Mouse (Mus musculus): ENCODE measurements around the gene Slc25a45.

Slc25a45 gene

GRCm38 (mm10) chr19:5877618-5878361, at the start of gene Slc25a45:
TSS of gene Slc25a45 (plus strand) at chr19:5877808.
- peak; percentile 85 to 91 for DNase-seq

DNA sequence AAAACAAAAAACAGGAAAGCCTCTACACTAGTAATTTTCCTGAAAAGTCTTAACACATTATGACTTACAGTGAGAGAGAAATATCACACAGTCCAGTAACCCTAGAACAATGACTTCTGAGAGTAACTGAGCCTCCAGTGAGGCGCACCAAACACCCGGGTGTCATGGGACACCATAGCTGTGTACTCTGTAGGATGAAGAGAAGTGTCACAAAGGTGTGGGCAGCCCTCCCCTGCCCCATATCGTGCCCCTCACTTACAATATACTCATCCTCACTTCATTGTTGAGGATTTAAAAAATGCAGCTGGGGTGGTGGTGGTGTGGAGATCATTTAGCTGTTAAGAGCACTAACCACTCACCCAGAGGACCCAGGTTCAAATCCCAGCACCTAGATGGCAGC, 49.5 kb upstream of the Slc25a45 start:
- no peak for DNase-seq

- no peak for DNase-seq
These were observed 48.7 kb upstream of the Slc25a45 start for GRCm38 (mm10) chr19:5828905-5829304.

- no peak for DNase-seq
These were observed 47.5 kb upstream of the Slc25a45 start for GRCm38 (mm10) chr19:5829958-5830615.

DNA sequence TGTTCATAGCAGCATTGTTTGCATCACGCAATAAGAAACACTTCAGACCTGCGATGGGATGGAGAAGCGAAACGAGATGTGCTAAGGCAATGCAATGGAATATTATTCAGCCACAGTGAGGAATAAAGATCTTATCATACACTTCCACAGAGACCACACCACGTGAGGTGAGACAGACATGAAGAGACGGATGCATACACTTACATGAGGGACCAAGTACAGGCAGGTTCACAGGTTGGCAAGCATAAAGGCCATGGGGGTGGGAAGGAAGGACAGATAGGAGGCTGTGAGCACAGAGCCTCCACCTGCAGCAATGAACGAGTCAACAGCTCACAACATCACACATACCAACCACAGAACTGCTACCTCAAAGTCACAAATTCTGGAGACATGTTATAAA, 46.8 kb upstream of the Slc25a45 start:
- DNase-seq: no peak

- DNase-seq: no peak
These were observed 46.2 kb upstream of the Slc25a45 start for GRCm38 (mm10) chr19:5831224-5831957.

DNA sequence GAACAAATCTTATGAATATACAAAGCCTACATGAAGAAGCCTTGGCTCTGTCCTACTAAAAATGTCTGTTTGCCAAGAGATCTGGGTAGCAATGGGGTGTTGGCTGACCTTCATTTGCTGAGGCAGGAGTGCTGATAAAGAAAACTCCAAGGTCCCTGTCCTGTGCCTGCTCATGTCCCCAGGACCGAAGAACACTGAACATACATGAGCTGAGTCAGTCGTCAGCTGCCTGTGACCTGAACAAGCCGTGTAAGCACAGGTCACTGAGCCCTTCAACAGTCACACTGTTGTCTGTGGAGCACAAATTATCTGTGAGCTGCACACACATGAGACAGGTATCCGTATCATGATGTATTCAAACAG, 45.7 kb upstream of the Slc25a45 start:
- DNase-seq: no peak

GRCm38 (mm10) chr19:5832326-5832725, 45.3 kb upstream of the Slc25a45 start:
- DNase-seq: no peak

GRCm38 (mm10) chr19:5833287-5834100, 44.1 kb upstream of the Slc25a45 start:
- no peak for DNase-seq

DNA sequence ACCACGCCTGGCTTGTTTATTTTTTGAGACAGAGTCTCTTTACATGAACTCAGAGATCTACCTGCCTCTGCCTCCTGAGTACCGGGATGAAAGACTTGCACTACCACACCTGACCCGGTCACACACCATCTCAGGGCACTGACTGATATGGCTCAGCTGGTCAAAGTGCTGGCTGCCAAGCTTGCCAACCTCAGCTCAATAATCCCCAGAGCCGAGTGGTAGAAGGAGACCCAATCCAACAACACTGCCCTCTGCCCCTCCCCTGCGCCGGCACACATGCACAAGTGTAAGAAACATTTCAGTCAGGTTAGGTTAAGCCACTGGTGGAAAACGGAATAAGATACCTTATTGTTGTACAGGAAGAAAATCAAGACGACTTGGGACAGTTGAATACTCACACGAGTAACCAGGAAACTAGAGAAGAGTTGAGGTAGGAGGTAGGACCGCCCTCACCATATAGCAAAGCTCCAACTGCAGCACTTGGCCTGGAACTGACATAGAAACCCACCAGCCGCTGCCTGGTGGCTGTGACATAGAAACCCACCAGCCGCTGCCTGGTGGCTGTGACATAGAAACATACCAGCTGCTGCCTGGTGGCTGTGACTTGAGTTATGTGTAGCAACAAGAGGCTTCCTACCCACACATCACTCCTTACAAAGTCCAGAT, 43.2 kb upstream of the Slc25a45 start:
- DNase-seq: no peak

DNA sequence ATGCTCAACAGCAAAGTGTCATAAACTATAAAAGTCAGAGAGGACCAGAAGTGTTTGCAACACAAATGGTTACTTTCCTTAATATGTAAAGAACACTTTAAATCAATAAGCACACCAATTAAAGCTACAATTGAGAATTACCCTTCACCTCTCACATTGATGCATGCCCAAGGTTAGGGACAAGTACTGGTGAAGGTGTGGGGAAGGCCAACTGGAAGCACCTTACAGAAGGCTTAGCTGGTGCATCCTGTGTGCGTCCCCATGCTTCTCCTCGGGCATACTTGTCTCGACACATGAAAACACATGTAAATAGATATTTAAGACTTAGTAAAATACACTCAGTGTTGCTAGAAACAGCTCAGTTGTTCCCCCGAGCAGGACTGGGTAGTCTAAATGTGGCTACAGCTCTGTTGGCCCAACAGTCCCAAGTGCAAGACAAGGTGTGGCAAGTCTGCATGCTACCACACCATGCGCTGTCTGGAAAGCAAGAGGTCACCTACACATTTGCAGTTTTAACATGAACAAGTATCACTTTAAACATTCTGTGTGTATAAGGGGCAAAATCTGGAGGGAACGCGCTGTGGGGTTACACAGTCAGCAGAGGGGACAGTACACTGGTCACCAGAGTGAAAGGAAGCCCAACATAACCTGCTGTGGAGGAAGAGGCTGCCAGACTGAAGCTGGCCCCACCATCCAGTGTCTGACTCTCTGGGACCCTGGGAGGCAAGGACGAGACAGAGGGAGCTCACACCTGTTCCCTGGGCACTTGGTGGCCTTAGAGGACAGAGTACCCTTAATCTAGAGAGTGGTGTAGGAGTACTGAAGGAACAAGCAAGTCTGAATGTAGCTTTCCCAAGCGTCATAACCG, 42.3 kb upstream of the Slc25a45 start:
- peak in 1 of 2 experiments; percentile 12 for DNase-seq

GRCm38 (mm10) chr19:5835922-5836430, 41.6 kb upstream of the Slc25a45 start:
- no peak for DNase-seq

DNA sequence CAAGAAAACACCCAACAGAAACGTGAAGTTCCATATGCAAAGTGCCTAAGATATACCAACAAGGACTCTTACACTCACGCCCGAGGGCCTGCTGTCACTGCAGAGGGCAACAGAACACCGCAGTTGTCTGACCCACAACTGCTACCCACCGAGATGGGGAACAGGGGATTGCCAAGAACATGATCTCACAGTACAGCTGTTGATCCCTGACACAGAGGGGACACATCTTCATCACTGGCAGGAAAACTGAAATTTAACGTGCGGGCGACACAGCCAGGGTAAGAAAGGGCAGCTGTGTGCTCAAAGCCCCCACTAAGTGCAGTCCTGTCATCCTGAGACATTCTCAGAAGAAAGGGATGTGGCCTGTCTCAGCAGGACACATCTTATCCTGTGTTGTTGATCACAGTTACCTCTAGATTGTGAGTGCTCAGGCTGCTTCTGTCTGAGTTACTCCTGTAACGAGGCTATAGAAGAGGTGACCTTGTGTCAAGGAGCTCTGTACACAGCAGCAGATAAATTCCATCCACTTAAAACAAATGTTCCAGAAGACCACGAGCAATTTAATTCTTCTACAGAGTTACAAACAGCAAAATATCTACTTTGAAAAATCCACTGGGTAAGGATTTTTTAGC, 40.6 kb upstream of the Slc25a45 start:
- peak in 1 of 2 experiments; percentile 21 for DNase-seq

GRCm38 (mm10) chr19:5837606-5838005, 40.0 kb upstream of the Slc25a45 start:
- DNase-seq: peak in 1 of 2 experiments; percentile 3

- DNase-seq: peak in 1 of 2 experiments; percentile 10
These were observed 39.3 kb upstream of the Slc25a45 start for GRCm38 (mm10) chr19:5838136-5838891.

DNA sequence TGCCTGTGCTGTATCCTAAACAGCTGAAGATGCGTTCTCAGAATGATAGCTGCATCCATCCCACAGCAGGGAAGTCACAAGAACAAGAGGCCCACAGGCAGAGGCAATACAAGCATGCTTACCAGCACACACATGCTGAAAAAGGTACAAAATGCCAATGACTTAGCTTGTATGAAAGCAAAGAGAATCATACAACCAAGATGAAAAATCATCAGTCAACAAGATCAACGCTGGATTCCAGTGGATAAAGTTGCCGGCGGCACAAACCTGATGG, 38.8 kb upstream of the Slc25a45 start:
- DNase-seq: no peak

- peak in 1 of 2 experiments; percentile 32 for DNase-seq
These were observed 38.1 kb upstream of the Slc25a45 start for GRCm38 (mm10) chr19:5839317-5840085.

- no peak for DNase-seq
These were observed 37.3 kb upstream of the Slc25a45 start for GRCm38 (mm10) chr19:5840086-5840889.

All from kidney, postnatal 4 days (tissue).